21 mouse cellular contexts compared by ENCODE assay signal in genomic region chr9:25186501-25186900, GRCm38 (mm10). TPM values are rescaled to one million over a fixed set of nuclear protein-coding genes. Genes with fewer than 3 reads are reported as not detected.
A peak's percentile ranks its signal among the peaks of the same experiment; 100 is the strongest.
DNase-seq lines count a peak whose midpoint lies in the region; ATAC-seq and TF ChIP-seq lines count a peak whose summit lies in the region.
"Had no signal": no experiment of that assay in that cellular context is flagged by ENCODE, and none has a peak within 500 bp of the region (broad histone marks: within the 10 kb centered on the region; RNA-seq: fewer than 3 reads in every experiment).

No protein-coding gene starts in this region.

- no peaks in the 10 kb centered on the region for H3K27me3 ChIP-seq in small intestine, adult 2 months (ENCODE audit: control insufficient read depth, insufficient read depth, low read length)
- no peaks in the 10 kb centered on the region for H3K27me3 ChIP-seq in forebrain, embryonic 15.5 days
- H3K27me3 ChIP-seq: intestine, embryonic 15.5 days; limb, embryonic 15.5 days; neural tube, embryonic 13.5 days had no signal

- no peaks in the 10 kb centered on the region; the same call in 1 of the 2 replicates for H3K4me1 ChIP-seq in small intestine, adult 2 months (ENCODE audit: control insufficient read depth, insufficient read depth, insufficient read length, low read length)
- no peaks in the 10 kb centered on the region for H3K4me1 ChIP-seq in forebrain, embryonic 15.5 days
- H3K4me1 ChIP-seq: intestine, embryonic 15.5 days; limb, embryonic 15.5 days; neural tube, embryonic 13.5 days had no signal

- TF ChIP-seq CTCF in small intestine, adult 2 months (IDR thresholded peaks at IDR 0.05; ENCODE audit: extremely low read depth, insufficient read length, insufficient replicate concordance, low read depth, low read length) = no peak

- WGBS in small intestine, adult 2 months = 76% methylated on average over 4 of the region's 4 CpGs
- 94% methylated on average over 4 of the region's 4 CpGs for WGBS in forebrain, embryonic 15.5 days

- no peak overlapping the region for H3K9ac ChIP-seq in forebrain, embryonic 15.5 days (replicated peaks)
- H3K9ac ChIP-seq: intestine, embryonic 15.5 days; limb, embryonic 15.5 days; liver, postnatal 0 days; neural tube, embryonic 13.5 days had no signal

- DNase-seq in frontal cortex, postnatal 14 days (ENCODE audit: low spot score in 2 of 2) = no peak
- DNase-seq in CD4-positive, CD25-positive, alpha-beta regulatory T cell, adult 2 months (ENCODE audit: low read depth, low spot score) = peak; percentile 80
- DNase-seq in induced T-regulatory cell, adult 2 months (ENCODE audit: low read depth) = peak; percentile 88
- DNase-seq in adrenal gland, adult (ENCODE audit: inconsistent age in 2 of 2, low spot score in 1 of 2) = no peak
- no peak for DNase-seq in cerebellum, adult 11-12 months
- DNase-seq: adrenal gland, postnatal 10 days; cerebellum, adult 8-10 months; gastrocnemius, postnatal 14 days; liver, postnatal 0 days; lung, postnatal 36 days; midbrain, embryonic 14.5 days; spleen, adult 18-20 months had no signal

- no peaks in the 10 kb centered on the region for H3K36me3 ChIP-seq in small intestine, adult 2 months (ENCODE audit: control insufficient read depth, insufficient read depth, low read length)
- no peaks in the 10 kb centered on the region for H3K36me3 ChIP-seq in forebrain, embryonic 15.5 days
- H3K36me3 ChIP-seq: heart, embryonic 10.5 days; intestine, embryonic 15.5 days; limb, embryonic 15.5 days; neural tube, embryonic 13.5 days had no signal

- no peaks in the 10 kb centered on the region for H3K9me3 ChIP-seq in forebrain, embryonic 15.5 days
- H3K9me3 ChIP-seq: heart, embryonic 10.5 days; intestine, embryonic 15.5 days; limb, embryonic 15.5 days; neural tube, embryonic 13.5 days had no signal

- H3K4me2 ChIP-seq in forebrain, embryonic 15.5 days (replicated peaks) = no peak overlapping the region
- H3K4me2 ChIP-seq: intestine, embryonic 15.5 days; limb, embryonic 15.5 days; neural tube, embryonic 13.5 days had no signal

- no peak overlapping the region for H3K4me3 ChIP-seq in small intestine, adult 2 months (ENCODE audit: low read depth, low read length)
- H3K4me3 ChIP-seq in forebrain, embryonic 15.5 days = no peak overlapping the region
- H3K4me3 ChIP-seq: heart, embryonic 10.5 days; intestine, embryonic 15.5 days; limb, embryonic 15.5 days; neural tube, embryonic 13.5 days had no signal

- TF ChIP-seq POLR2A in small intestine, adult 2 months (IDR thresholded peaks at IDR 0.05; ENCODE audit: low read depth, low read length) = no peak

- peak overlapping the region; percentile 49; the same call in 1 of the 2 replicates for H3K27ac ChIP-seq in small intestine, adult 2 months (ENCODE audit: insufficient read depth, low read depth, low read length)
- no peak overlapping the region for H3K27ac ChIP-seq in forebrain, embryonic 15.5 days (replicated peaks)
- H3K27ac ChIP-seq: heart, embryonic 10.5 days; intestine, embryonic 15.5 days; kidney, postnatal 0 days; limb, embryonic 15.5 days; neural tube, embryonic 13.5 days had no signal

- peak; percentile 69 for ATAC-seq in frontal cortex, adult (ENCODE audit: low TSS enrichment)
- no peak for ATAC-seq in forebrain, embryonic 15.5 days (replicated peaks)
- ATAC-seq: forebrain, embryonic 14.5 days; intestine, embryonic 15.5 days; liver, postnatal 0 days had no signal

RNA-seq across cellular contexts. Expression of gene Herpud2, which starts 34.9 kb away (rescaled TPM):
- 28.8 and 50.4 TPM in 2 replicates for polyA plus RNA-seq in small intestine, adult 2 months (2012; rRNA removed)
- 37.7 and 40.9 TPM in 2 replicates for polyA plus RNA-seq in forebrain, embryonic 15.5 days (2015; fragmentation: Nextera tagmentation; extraction: Ambion mirVana)

Comparison
In these comparisons a context has a peak if more than half of its experiments do, and no peak if none do; other contexts are left out.
1. DNase-seq: peak in CD4-positive, CD25-positive, alpha-beta regulatory T cell, adult 2 months (single experiment) and induced T-regulatory cell, adult 2 months (single experiment); none in frontal cortex, postnatal 14 days (0 of 2), adrenal gland, adult (0 of 2) and cerebellum, adult 11-12 months (single experiment).